Mouse (Mus musculus) adrenal gland, adult 18-20 months (tissue): Measurements from ENCODE around the gene Pou2f2. TPM values are rescaled to one million over a fixed set of nuclear protein-coding genes. Genes with fewer than 3 reads are reported as not detected.

Experiments used
- DNase-seq, 2 experiments: peaks; one replicate each; pipeline ENCODE4 v3.0.0; 2021 to 2022; ENCODE audit warnings: low spot score in 2 of 2
- total RNA-seq, 2 experiments: library from RNA; stranded (reverse); gene quantifications; 1 replicate in 1 of 2; 2 replicates in 1 of 2; pipeline ENCODE4 v1.2.3; 2021

Pou2f2 gene
- total RNA-seq, 2 experiments from 2014 or later = 0.56 to 0.61 TPM

GRCm38 (mm10) chr7:25197384-25198018 is 18.0 kb upstream of the Pou2f2 start:
- DNase-seq = no peak

- no peak for DNase-seq
Measured at GRCm38 (mm10) chr7:25196107-25196506, 16.6 kb upstream of the Pou2f2 start.

GRCm38 (mm10) chr7:25195148-25195547 is 15.6 kb upstream of the Pou2f2 start:
- no peak for DNase-seq

GRCm38 (mm10) chr7:25192110-25192509 is 12.6 kb upstream of the Pou2f2 start:
- no peak for DNase-seq

- no peak for DNase-seq
Measured at GRCm38 (mm10) chr7:25190806-25191205, 11.3 kb upstream of the Pou2f2 start.

GRCm38 (mm10) chr7:25187662-25188650 is 8.4 kb upstream of the Pou2f2 start:
- peak; percentile 86 to 89 for DNase-seq

GRCm38 (mm10) chr7:25184091-25184490 is 4.6 kb upstream of the Pou2f2 start:
- no peak for DNase-seq

GRCm38 (mm10) chr7:25181814-25182213 is 2.3 kb upstream of the Pou2f2 start:
- DNase-seq = no peak

GRCm38 (mm10) chr7:25181331-25181790 is 1.8 kb upstream of the Pou2f2 start:
- peak; percentile 22 to 41 for DNase-seq

GRCm38 (mm10) chr7:25180512-25180911 is 986 bp upstream of the Pou2f2 start:
- no peak for DNase-seq

GRCm38 (mm10) chr7:25178787-25179605 is 530 bp downstream of the Pou2f2 start:
- DNase-seq = no peak

- no peak for DNase-seq
Measured at GRCm38 (mm10) chr7:25178317-25178716, 1.2 kb downstream of the Pou2f2 start.

- no peak for DNase-seq
Measured at GRCm38 (mm10) chr7:25174343-25174742, 5.2 kb downstream of the Pou2f2 start.

GRCm38 (mm10) chr7:25172669-25173068 is 6.9 kb downstream of the Pou2f2 start:
- DNase-seq = no peak

- no peak for DNase-seq
Measured at GRCm38 (mm10) chr7:25170583-25170982, 8.9 kb downstream of the Pou2f2 start.

GRCm38 (mm10) chr7:25166106-25166505 is 13.4 kb downstream of the Pou2f2 start:
- no peak for DNase-seq

- no peak for DNase-seq
Measured at GRCm38 (mm10) chr7:25156158-25156648, 23.3 kb downstream of the Pou2f2 start.

GRCm38 (mm10) chr7:25155469-25156157 is 23.9 kb downstream of the Pou2f2 start:
- no peak for DNase-seq

- no peak for DNase-seq
Measured at GRCm38 (mm10) chr7:25154648-25155047, 24.9 kb downstream of the Pou2f2 start.

GRCm38 (mm10) chr7:25153841-25154240 is 25.7 kb downstream of the Pou2f2 start:
- DNase-seq = no peak
